Mouse (Mus musculus): ENCODE measurements around the gene Cabp4.

DNA sequence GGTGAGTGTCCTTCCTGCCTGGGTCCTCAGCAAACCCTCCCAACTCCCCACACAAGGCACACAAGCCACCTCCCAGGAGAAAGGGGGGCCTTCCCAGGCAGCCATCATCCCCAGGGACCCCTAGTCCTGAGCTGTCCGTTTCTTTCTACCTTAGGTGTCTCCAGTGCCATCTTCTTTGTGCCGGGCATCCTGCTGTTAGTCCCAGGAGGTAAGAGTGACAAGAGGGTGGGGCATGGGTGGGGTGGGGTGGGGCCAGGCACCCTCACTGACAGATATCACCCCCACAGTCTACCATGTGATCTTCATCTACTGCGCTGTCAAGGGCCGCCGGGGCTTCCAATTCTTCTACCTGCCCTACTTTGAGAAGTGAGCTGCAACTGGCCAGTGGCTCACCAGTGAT, 12.8 kb downstream of the Cabp4 start:
- TF ChIP-seq CTCF (IDR thresholded peaks at IDR 0.05; ENCODE audit: low read depth) (no peak), EP300 (IDR thresholded peaks at IDR 0.05; ENCODE audit: low read depth) (no peak)
